Mouse (Mus musculus) small intestine, adult 2 months (tissue): ENCODE measurements around the gene Neo1. TPM values are rescaled to one million over a fixed set of nuclear protein-coding genes. Genes with fewer than 3 reads are reported as not detected.

Experiments
- H3K27ac ChIP-seq: fragments of 200-500 bp; 2 replicates; pipeline ENCODE4 v1.5.1; 2012; ENCODE audit warnings: low read depth, low read length, control low read depth, inconsistent platforms; ENCODE audit not compliant: insufficient read depth
- H3K27me3 ChIP-seq: fragments of 200-500 bp; 2 replicates; pipeline ENCODE4 v1.6.1; 2012; ENCODE audit warnings: mild to moderate bottlenecking, moderate library complexity, low read length, inconsistent platforms; ENCODE audit not compliant: control insufficient read depth, insufficient read depth
- H3K36me3 ChIP-seq: fragments of 200-500 bp; 2 replicates; pipeline ENCODE4 v1.6.1; 2012; ENCODE audit warnings: mild to moderate bottlenecking, low read length, control low read depth, inconsistent platforms; ENCODE audit not compliant: control insufficient read depth, insufficient read depth
- H3K4me1 ChIP-seq: fragments of 200-500 bp; 2 replicates; pipeline ENCODE4 v1.6.1; 2012; ENCODE audit warnings: low read length, inconsistent platforms, mixed read lengths; ENCODE audit not compliant: control insufficient read depth, insufficient read depth, insufficient read length
- H3K4me3 ChIP-seq: fragments of 200-500 bp; 2 replicates; pipeline ENCODE4 v1.5.1; 2012; ENCODE audit warnings: low read depth, mild to moderate bottlenecking, control low read depth, inconsistent platforms, low read length, moderate library complexity
- CTCF ChIP-seq: fragments of 200-500 bp; IDR thresholded peaks from 2 replicates; pipeline ENCODE4 v1.5.1; 2012; ENCODE audit warnings: low read depth, mild to moderate bottlenecking, control low read depth, inconsistent platforms, low read length, moderate library complexity, mixed read lengths; ENCODE audit not compliant: insufficient replicate concordance, insufficient read length; ENCODE audit errors: extremely low read depth
- POLR2A ChIP-seq: fragments of 200-500 bp; IDR thresholded peaks from 2 replicates; pipeline ENCODE4 v1.6.1; 2012; ENCODE audit warnings: low read depth, mild to moderate bottlenecking, control low read depth, inconsistent platforms, low read length, moderate library complexity
- WGBS: fragments of 180-500 bp; shearing (Covaris S2); methylation state at CpG from one replicate; pipeline ENCODE4 v1.1.7; 2018; 5-methylcytosine and 5-hydroxymethylcytosine counted together
- polyA plus RNA-seq: library from polyadenylated mRNA; depleted of rRNA; stranded (reverse); fragments of >200 nt; gene quantifications from 2 replicates; pipeline ENCODE4 v1.2.3, GENCODE M21; 2012; rRNA removed

The Neo1 gene
- polyA plus RNA-seq, 1 experiment: 17.7 TPM

GRCm38 (mm10) chr9:58837174-58837573 lies 199.1 kb downstream of the Neo1 start:
- TF ChIP-seq CTCF: no peak
- no peaks in the 10 kb centered on the region for H3K27me3 ChIP-seq
- peaks cover 9% of the 10 kb centered on the region; the same call in 1 of the 2 replicates for H3K4me1 ChIP-seq
- H3K27ac ChIP-seq: no peak overlapping the region
- no peaks in the 10 kb centered on the region for H3K36me3 ChIP-seq
- no peak overlapping the region for H3K4me3 ChIP-seq
- WGBS: 72% methylated on average over 5 of the region's 5 CpGs

- no peak overlapping the region for H3K27ac ChIP-seq
- no peak overlapping the region for H3K4me3 ChIP-seq
- WGBS: 18% methylated on average over 3 of the region's 3 CpGs
- no peaks in the 10 kb centered on the region for H3K36me3 ChIP-seq
- no peaks in the 10 kb centered on the region for H3K27me3 ChIP-seq
- TF ChIP-seq CTCF: no peak
- TF ChIP-seq POLR2A: no peak
- H3K4me1 ChIP-seq: peaks cover 9% of the 10 kb centered on the region; the same call in 1 of the 2 replicates
These were observed 203.3 kb downstream of the Neo1 start for GRCm38 (mm10) chr9:58832939-58833338.

GRCm38 (mm10) chr9:58829627-58830026 lies 206.6 kb downstream of the Neo1 start:
- WGBS: 85% methylated on average over 4 of the region's 4 CpGs
- TF ChIP-seq POLR2A (no peak), CTCF (no peak)
- Histone ChIP-seq H3K27ac (no peak overlapping the region), H3K4me3 (no peak overlapping the region), H3K4me1 (peaks cover 7% of the 10 kb centered on the region; the same call in 1 of the 2 replicates), H3K27me3 (peaks cover under 1% of the 10 kb centered on the region; the same call in 1 of the 2 replicates), H3K36me3 (no peaks in the 10 kb centered on the region)

Other genes starting within 250 kb of the Neo1 start
- 0.79 and 1.2 TPM in 2 replicates for gene Hcn4, start 213.0 kb downstream of the Neo1 start, polyA plus RNA-seq